Mouse (Mus musculus) erythroblast, adult 5-6 weeks (primary cell): Measurements from ENCODE around the gene Lmbrd1. TPM values are rescaled to one million over a fixed set of nuclear protein-coding genes. Genes with fewer than 3 reads are reported as not detected.
"Not testable (repeated sequence)": the region's sequence is repeated elsewhere in the genome, so short reads cannot be mapped to it uniquely, and the experiment has no call there.

ENCODE experiments used
- ATAC-seq: replicated peaks from 2 replicates; pipeline ENCODE4 v1.8.0; 2016; ENCODE audit warnings: moderate number of reproducible peaks, mild to moderate bottlenecking, moderate TSS enrichment, inconsistent platforms; ENCODE audit not compliant: poor library complexity, low FRiP score, severe bottlenecking
- total RNA-seq, 2 experiments: library from RNA; stranded (forward) in 1 of 2; stranded (reverse) in 1 of 2; fragments of 150-400 nt in 1 of 2; fragments of 200-764, 138-1000 nt in 1 of 2; gene quantifications; 2 replicates each; pipeline versions ENCODE4 v1.2.3 to v1.2.4; 2015 to 2017; ENCODE audit warnings: low replicate concordance in 2 of 2

The Lmbrd1 gene
- total RNA-seq (2015; ENCODE audit: low replicate concordance), result 2.1 and 8.2 TPM in 2 replicates
- 5.8 and 5.9 TPM in 2 replicates for total RNA-seq (2017; ENCODE audit: low replicate concordance)

DNA sequence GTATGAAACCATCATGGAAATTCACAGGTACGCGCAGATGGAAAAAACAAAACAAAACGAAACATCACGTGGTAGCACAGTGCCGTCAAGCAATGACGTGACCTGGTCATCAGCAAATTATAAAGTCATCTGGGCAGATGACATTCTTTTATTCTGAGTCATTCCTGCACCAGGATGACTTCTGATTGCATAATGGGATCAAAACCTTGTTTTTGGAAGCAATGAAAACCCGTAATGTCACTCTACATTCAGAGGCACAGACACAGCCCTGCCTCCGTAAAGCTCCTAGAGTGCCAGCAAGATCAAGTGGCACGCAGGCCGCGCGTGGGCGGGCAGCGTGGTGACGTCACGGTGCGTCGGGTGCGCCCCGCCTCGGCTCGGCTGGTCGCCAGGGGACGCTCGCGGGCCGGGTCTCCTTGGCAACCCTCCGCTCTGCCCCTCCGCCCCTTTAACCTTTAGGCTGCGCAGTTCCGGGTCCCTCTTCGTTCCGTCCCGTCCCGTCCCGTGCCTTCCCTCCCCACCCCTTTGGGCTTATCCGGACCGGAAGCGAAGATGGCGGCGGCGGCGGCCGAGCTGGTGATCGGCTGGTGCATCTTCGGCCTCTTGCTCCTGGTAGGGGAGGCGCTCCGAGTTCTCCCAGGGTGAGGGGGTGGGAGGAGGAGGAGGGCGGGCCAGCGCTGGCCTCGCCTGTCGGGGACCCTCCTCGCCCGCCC is at the start of gene Lmbrd1:
Gene Lmbrd1 (plus strand): TSS at position 426 of the 713 bp plus-strand sequence.
- peak; percentile 99 for ATAC-seq

DNA sequence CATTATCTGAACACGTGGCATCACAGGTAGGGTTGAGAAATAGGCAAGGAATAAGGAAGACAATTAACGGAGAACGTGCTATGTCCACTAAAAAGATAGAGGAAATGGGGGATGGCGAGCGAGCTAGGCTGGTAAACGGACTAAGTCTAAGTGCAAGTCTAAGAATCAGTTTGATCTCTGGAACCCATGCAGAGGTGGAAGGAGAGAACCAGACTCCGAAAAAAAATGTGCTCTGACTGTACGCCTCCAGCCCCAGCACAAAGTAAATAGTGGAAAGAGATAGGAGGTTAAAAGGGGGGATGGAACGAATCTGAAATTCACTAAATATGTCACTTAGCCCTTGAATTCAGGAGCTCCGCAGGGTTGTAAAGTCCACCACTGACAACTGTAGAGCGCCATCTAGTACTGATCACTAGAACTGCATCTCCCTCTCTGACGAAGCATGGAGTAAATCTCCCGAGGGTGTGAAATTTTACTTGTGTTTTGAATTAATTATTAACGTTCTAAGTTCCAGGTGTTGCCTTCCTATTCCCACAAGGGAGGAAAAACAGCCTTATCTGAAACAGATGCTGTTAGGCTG is 44.8 kb upstream of the Lmbrd1 start:
- no peak for ATAC-seq

DNA sequence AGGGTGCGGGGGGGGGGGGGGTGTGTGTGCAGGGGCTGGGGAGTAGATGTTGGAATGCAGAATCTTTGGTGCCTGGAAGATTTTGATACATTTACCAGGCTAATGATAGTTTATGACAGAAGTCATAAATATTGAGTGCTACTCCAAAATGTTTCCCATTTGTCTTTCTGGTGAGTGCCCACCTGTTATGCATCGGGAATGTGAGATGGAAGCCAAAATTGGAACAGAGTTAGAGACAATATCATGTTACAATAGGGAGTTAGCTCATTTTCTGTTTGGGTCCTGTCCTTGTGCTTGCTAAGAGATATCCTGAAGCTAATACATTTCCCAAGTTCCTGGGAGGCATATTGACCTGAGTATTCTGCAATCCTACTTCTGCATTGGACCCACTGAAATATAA is 28.3 kb upstream of the Lmbrd1 start:
- ATAC-seq, result no peak

DNA sequence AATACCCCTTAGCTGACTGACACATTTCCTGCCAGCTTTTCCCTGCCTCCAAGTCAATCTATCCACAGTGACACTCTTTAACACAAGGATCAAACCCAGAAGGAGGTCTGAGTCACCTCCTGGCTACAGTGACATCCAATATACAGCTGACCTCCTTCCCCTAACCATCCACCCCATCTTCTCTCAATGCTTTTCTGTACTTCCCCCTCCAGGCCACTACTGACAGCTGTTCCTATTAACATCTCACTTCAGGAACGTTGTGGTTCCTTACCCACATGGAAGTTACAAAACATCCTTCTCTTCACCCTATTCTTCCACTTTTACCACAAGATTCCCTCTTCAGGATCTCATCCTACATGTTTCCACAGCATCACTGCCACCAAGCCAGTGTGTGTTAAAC is 18.5 kb upstream of the Lmbrd1 start:
- no peak for ATAC-seq

DNA sequence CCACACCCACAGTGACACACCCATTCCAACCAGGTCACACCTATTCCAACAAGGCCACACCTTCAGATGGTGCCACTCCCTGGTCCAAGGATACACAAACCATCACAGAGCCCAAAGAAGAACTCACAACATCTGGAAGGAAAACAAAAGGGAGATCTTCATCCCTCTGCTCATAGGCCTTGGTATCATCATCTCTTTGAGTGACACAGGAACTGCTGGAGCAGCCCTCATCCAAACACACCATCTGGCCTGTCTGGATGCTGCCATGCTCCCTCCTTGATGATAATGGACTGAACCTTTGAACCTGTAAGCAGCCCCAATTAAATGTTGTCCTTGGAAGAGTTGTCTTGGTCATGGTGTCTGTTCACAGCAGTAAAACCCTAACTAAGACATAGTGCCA is 17.8 kb upstream of the Lmbrd1 start:
- ATAC-seq, result not testable (repeated sequence)

DNA sequence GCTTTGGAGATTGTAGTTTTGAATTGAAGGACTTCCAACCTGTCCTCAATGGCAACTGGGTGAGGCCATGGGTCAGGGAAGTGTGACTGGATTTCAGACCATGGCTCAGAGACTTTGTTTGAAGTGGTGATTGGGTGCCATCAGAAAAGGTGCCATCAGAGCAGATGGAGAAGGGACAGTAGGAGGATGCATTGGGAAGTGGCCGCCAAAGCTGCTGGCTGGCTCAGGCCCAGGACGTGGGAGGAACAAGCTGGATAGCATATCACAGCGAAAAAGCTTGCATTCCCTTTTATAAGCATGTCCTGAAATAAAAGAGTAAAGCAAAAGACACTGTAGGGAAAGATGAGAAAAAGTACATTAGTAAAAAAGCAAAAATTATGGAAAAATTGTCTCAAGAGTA is 16.9 kb upstream of the Lmbrd1 start:
- no peak for ATAC-seq

DNA sequence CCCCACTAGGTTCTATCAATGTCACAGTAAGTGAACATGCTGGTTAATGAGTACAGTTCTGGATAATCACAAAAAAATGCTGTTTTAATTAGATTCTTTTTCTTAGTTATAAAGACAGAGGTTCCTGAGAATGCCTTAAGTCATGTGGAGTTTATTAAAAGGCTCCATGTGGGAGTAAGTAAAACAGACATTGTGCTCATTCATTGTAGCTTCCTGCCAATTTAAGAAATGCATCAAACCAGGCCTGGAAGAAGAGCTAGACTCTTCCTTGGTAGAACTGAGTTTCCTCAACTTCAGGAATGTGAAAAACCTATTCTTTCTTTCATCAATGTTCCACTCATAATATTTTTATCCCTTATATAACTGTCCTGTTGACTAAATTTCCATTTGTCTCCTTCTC is 14.3 kb upstream of the Lmbrd1 start:
- no peak for ATAC-seq

DNA sequence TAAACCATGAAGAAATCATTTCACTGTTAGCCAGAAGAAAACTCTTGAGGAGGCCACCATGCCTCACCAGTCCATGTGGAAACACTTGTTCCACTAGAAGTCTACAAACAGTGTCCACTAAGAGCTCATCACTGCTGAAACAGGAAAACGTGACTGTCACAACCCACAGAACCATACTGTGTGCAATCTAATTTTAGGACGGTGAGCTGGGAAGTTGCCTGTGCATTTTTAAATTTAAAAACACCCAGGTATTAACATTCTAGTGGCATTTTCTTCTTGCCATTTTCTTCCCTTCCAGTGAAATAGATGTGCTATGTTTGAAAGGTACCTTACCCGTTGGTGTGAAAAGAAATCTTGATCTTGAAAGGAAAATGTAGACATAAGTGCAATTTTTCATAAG is 5.2 kb upstream of the Lmbrd1 start:
- no peak for ATAC-seq

DNA sequence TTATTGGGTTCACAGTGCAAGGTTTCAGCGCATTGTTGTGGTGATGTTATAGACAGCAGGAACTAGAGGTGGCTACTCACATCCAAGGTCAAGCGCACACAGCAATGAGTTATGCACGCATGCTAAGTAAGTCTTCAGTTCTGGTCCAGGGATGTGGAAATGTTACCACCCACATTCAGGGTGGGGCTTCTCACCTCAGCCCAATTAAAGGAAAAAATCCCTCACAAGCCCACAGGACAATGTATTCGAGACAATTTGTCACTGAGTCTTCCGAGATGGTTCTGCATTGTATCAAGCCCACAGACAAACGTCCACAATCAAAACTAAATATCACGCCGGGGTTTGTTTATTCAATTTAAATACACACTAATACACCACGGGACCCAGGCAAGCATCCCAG is 724 bp upstream of the Lmbrd1 start:
- ATAC-seq, result no peak

DNA sequence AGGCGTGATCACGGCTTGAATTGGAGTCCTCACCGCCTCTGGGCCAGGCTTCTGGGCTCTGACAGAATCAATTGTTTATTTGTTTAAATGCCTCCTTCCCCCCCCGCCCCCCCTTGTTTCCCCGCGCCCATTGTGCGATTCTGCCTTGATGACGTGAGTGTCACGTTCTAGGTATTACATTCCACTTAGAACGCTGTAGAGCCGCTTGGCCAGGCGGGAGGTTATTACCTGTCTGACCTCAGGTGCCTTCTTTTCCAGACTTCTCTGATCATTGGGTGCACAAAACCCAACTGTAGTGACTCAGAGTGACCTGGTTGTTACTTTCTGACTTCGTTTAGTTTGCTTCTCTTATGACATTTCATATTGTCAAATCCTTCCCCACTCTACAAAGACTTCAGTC is 641 bp downstream of the Lmbrd1 start:
- no peak for ATAC-seq

DNA sequence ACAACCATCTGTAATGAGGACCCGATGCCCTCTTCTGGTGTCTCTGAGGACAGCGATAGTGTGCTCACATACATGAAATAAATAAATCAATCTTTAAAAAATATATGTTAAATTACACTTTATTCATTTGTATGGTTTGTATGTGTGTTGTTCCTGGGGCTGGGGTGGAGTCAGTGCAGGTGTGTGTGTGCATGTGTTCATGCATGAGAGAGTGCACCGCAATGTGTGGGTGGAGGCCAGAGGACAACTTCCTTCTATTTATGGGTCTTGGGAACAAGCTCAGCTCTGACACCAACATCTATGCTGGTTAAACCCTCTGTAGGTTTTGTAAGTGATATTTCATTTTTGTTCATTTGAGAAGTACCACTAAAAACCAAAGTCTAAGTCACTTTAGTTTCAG is 2.6 kb downstream of the Lmbrd1 start:
- ATAC-seq, result no peak

DNA sequence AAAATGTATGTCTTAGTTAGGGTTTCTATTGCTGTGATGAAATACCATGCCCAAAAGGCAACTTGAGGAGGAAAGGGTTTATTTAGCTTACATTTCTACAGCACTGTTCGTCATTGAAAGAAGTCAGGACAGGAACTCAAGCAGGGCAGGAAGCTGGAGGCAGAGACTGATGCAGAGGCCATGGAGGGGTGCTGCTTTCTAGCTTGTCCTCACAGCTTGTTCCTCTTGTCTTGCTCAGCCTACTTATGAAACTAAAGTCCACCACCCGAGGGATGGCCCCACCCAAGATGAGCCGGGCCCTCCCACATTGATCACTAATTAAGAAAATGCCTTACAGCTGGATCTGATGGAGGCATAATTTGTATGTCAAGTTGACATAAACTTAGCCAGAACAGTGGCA is 3.5 kb downstream of the Lmbrd1 start:
- no peak for ATAC-seq

DNA sequence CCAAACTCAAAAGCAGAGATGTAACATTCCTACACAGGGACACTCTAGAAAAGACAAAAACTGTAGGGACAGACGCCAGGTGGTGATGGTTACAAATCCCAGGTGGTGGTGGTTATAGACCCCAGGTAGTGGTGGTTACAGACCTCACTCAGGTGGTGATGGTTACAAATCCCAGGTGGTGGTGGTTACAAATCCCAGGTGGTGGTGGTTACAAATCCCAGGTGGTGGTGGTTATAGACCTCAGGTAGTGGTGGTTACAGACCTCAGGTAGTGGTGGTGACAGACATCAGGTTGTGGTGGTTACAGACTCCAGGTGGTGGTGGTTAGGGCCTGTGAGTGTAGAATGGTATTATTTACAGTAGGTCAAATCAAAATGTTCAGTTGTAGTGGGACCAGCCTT is 5.5 kb downstream of the Lmbrd1 start:
- peak; percentile 97 for ATAC-seq

DNA sequence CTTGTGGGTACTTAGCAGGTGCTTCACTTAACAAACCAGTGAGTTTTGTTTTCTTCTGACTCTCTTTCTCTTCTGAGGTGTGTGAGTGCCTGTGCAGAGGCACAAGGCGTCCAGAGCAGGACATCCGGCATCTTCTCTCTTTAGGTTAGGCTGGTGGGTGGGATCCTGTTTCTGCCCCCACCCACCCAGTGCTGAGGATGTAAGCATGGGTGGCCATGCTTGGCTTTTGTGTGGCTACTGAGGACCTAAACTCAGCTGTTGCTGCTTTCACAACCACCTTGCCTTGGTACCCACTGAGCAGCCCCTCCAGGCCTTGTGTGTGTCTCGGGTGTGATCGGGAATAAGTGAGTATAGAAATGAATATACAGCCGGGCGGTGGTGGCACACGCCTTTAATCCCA is 7.2 kb downstream of the Lmbrd1 start:
- no peak for ATAC-seq

DNA sequence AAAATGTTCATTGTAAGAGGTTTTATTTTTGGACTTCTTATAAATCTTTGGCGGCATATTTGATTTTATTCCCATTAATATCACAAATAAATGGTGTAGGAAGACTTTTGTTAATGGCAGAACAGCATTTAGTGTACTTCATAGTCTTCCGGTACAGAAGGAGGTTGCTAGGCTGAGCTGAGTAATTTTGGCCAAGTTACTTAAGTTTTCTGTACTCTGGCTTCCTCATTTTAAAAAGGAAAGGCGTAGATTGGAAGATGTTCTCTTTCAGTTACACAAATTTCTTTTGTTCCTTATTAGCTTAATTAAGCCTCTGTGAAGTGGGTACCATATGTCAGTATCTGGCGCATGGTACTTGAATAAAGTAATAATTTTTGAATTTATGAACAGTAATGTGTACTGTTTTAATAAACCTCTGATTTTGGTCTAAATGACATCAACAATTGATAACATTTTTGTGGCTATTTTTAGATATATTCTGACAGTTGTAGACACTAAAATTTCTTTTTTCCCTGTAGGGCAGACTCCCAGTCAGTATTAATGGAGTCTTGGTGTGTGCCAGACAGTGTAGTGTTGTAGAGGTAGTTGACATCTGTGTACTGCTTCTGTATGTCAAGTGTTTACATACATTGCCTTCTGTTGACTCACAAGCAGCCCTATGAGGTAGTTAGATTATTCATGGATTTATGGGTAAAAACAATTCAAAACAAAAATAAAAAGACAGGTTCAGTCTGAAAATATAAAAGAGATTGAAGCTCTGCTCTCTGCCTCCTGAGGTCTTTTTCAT is 8.0 kb downstream of the Lmbrd1 start:
- no peak for ATAC-seq

DNA sequence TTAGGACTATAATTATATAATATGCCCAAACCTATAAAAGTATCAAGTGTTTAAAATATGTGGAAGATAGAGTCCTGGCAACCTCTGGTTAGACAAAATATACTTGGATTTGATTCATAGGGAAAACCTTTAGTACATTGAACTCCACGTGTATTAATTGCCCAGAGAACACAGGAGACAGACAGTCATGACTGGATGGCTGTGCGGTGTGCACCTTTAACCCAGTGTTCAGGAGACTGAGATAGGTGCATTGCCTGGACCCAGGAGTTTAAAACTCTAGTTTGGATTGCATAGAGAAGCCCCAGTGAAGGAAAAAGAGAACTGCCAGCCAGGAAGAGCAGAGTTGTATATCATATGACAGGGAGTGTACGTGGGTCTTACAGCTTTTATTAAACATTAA is 19.2 kb downstream of the Lmbrd1 start:
- no peak for ATAC-seq

DNA sequence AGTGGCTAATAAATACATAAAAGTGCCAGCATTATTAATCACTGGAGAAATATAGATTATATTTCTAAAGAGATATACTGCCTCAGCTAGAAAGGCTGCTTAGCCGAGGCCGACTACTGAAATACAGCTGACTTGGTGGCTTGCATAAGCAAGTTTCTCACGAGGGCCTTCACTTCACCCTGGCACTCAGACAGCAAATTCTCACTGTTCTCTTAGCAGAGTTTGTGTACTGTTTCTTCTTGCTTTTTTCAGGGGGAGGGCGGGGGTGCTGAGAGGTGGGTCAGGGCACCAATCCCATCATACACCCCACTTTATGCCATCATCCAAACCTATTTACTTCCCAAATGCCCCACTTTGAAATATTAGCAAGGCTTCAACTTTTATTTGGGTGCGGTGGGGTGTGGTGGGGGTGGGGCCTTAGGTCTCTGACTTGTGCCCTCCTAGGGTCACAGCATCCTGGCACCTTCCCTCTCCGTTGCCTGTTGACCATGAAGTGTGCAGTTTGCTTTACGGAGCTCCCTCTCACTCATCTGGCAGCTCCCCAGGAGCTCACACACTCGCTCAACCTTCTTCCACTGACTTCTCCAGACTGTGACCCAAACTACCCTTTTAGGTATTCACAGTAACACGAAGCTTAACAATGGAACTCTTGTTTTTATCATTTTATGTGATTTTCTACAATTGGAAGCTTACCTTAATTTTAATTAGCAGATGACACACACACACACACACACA is 19.9 kb downstream of the Lmbrd1 start:
- no peak for ATAC-seq

DNA sequence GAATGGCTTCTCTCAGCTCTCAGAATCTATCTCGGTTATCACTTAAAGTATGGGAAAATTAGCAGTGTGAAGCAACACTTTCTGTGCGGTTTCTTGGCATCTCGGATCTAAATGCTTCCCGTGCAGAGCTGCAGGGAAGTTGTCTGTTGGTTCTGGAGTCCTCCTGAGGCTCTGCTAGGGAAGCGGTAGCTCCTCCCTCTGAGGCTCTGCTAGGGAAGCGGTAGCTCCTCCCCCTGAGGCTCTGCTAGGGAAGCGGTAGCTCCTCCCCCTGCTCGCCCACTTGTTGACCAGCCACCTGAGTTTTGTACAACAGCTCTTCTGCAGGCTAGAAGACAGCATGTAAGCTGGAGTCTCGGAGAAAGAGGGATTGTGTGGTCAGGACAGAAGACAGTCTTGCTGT is 20.9 kb downstream of the Lmbrd1 start:
- peak; percentile 52; the same call in 1 of the 2 replicates for ATAC-seq

DNA sequence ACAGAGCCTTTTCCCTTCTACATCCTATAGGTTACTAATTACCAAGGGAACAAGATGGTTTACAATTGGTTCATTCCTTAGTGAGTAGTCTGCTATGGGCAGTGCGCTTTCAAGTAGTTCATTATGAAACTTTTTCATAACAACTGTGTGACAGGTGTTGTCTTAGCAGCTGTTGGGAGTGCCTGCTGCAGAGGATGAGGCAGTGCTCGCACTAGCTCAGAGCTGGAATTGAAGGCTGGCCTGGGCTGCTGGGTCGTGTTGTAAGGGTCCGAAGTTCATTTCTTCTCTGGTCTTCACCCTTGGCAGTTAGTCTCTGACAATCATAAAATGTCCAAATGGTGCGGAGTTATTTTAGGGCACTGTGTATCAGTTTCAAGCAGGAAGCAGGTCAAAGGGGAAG is 21.8 kb downstream of the Lmbrd1 start:
- no peak for ATAC-seq

DNA sequence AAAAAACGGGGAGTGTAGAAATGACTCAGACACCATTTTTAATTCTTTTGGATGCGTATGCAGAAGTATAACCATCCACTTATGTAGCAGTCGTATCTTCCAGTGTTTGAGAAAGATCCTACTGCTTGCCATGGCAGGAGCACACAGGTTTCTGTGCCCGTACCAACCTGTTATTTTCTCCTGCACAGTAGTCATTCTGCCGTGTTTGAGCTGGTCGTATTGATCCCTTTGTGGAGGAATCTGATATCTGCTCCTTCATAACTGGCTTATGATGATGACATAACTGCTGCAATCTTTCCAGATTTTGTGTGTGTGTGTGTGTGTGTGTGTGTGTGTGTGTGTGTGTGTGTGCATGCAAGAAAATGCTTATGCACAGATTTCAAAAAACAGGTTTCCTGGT is 25.4 kb downstream of the Lmbrd1 start:
- no peak for ATAC-seq
